Mouse (Mus musculus): Measurements from ENCODE around the gene Ankrd39. TPM values are rescaled to one million over a fixed set of nuclear protein-coding genes. Genes with fewer than 3 reads are reported as not detected.
A peak's percentile ranks its signal among the peaks of the same experiment; 100 is the strongest.

Ankrd39 gene
- polyA plus RNA-seq, 1 experiment from 2014 or later = 32.5 TPM

DNA sequence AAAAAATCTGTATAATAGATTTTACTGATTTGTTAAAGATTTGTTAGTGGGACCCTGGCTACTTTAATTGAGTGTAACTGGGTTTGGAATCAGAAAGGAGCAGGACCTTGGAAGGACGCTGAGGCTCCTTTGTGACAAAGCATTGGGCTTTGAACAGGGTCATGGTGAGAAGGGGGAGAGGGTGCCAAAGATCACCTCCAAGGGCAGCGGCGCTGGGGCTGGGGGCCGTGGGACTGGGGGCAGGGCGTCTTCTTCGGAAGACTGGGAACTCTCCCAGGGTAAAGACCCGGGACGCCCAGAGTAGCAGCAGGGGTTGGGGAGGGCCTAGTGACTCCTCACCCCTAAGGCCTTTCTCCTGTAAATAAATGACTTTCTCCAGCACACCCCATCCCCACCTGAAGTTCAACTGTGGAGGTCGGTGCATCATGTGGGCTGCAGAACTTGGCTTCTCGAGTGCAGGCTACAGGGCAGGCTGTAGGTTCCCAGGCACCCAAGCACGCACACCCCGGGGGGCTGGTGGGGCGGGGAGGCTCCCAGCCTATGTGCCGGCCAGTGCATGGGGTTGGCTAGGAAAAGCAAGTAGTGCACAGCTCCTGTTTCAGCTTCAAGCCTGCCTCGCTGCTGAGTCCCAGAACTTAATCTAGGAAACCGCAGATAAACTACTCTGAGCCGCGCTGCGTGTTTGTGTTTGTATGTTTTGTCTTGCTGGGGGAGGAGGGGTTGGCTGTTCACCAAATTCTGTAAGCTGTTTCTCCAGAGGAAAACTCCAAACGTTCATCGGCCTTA, 20.8 kb upstream of the Ankrd39 start:
- WGBS = 53% methylated on average over 21 of the region's 21 CpGs
- Histone ChIP-seq H3K27me3 (ENCODE audit: control insufficient read depth, insufficient read depth, low read length) (no peaks in the 10 kb centered on the region), H3K9me3 (replicated peaks; ENCODE audit: control insufficient read depth, low read length) (no peaks in the 10 kb centered on the region), H3K36me3 (ENCODE audit: control insufficient read depth, insufficient read depth) (no peaks in the 10 kb centered on the region), H3K27ac (ENCODE audit: low read length) (peak overlapping the region; percentile 46), H3K4me1 (ENCODE audit: control insufficient read depth, insufficient read depth, low read length) (peaks cover 29% of the 10 kb centered on the region), H3K9ac (ENCODE audit: low read length) (0 out of 2 replicates have a peak overlapping the region, but pooled peaks have one; percentile 4), H3K4me3 (ENCODE audit: low read length) (no peak overlapping the region), H3K4me2 (ENCODE audit: low read depth, low read length) (no peak overlapping the region)
- ATAC-seq (replicated peaks; ENCODE audit: extremely low read depth, insufficient read depth, low FRiP score) = peak; percentile 21; the same call in 1 of the 2 replicates

DNA sequence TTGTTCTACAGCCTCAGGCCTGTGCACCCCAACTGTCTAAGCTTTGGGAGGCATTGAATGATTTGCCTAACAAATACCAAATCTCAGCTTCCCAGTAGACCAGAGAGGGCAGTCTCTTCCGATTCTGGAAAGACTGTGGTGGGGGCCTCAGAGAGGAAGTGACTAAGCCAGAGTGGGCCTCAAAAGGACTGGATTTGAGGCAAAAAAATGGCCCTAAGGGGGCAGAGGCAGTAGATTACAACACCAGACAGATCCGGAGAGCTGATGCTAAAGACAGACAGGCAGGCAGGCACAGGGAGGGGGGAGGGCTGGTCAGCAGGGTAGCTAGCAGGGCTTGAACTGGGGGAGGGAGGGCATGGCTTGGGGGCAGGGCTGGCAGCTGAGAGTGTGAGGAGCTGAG, 19.2 kb upstream of the Ankrd39 start:
- Histone ChIP-seq H3K4me3 (ENCODE audit: low read length) (no peak overlapping the region), H3K4me2 (ENCODE audit: low read depth, low read length) (no peak overlapping the region), H3K4me1 (ENCODE audit: control insufficient read depth, insufficient read depth, low read length) (peaks cover 23% of the 10 kb centered on the region), H3K9ac (ENCODE audit: low read length) (no peak overlapping the region), H3K36me3 (ENCODE audit: control insufficient read depth, insufficient read depth) (no peaks in the 10 kb centered on the region), H3K27me3 (ENCODE audit: control insufficient read depth, insufficient read depth, low read length) (no peaks in the 10 kb centered on the region), H3K27ac (ENCODE audit: low read length) (no peak overlapping the region), H3K9me3 (replicated peaks; ENCODE audit: control insufficient read depth, low read length) (no peaks in the 10 kb centered on the region)
- ATAC-seq (replicated peaks; ENCODE audit: extremely low read depth, insufficient read depth, low FRiP score) = no peak
- WGBS = 27% methylated on average over 2 of the region's 2 CpGs

DNA sequence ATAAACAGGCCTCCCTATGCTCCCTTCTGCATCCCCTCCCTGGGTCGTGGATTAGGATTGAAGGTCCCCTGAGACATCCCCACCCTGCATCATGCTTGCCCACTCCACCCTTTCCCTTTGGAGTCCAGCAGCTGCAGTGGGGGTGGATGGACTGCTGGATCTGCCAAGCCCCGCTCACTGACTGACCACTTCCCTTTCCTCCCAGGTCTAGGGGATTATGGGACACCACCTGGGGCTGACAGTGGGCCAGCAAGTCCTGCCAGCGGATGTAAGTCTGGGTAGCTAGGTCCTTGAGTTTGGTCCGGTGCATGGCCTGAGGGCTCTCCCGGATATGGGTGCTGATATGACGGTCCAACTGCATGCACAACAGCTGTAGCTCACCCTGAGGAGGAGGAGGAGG, 16.9 kb upstream of the Ankrd39 start:
- Histone ChIP-seq H3K4me2 (ENCODE audit: low read depth, low read length) (no peak overlapping the region), H3K4me1 (ENCODE audit: control insufficient read depth, insufficient read depth, low read length) (peaks cover 25% of the 10 kb centered on the region), H3K9ac (ENCODE audit: low read length) (no peak overlapping the region), H3K27ac (ENCODE audit: low read length) (no peak overlapping the region), H3K27me3 (ENCODE audit: control insufficient read depth, insufficient read depth, low read length) (no peaks in the 10 kb centered on the region), H3K9me3 (replicated peaks; ENCODE audit: control insufficient read depth, low read length) (no peaks in the 10 kb centered on the region), H3K4me3 (ENCODE audit: low read length) (no peak overlapping the region), H3K36me3 (ENCODE audit: control insufficient read depth, insufficient read depth) (no peaks in the 10 kb centered on the region)
- ATAC-seq (replicated peaks; ENCODE audit: extremely low read depth, insufficient read depth, low FRiP score) = no peak
- 63% methylated on average over 6 of the region's 6 CpGs for WGBS

DNA sequence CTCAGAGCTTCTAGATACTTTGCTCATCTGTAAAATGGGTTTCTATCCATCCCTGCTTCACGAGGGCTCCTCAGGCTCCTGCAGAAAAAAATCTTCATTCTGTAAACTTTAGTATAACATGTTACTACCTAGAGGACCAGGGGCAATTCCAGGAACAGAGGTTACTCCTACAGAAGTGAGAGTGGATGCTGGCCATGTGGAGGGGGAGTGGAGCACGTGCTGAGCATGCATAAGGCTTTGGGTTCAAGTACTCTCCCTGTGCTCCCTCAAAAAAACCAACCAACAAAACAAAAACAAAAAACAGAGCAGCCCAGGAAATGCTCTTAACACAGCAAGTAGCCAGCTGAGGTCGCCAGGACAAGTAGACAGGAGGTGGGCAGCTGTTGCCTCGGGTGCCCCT, 16.4 kb upstream of the Ankrd39 start:
- Histone ChIP-seq H3K27me3 (ENCODE audit: control insufficient read depth, insufficient read depth, low read length) (no peaks in the 10 kb centered on the region), H3K4me2 (ENCODE audit: low read depth, low read length) (no peak overlapping the region), H3K4me1 (ENCODE audit: control insufficient read depth, insufficient read depth, low read length) (peaks cover 28% of the 10 kb centered on the region), H3K4me3 (ENCODE audit: low read length) (no peak overlapping the region), H3K27ac (ENCODE audit: low read length) (no peak overlapping the region), H3K9ac (ENCODE audit: low read length) (no peak overlapping the region), H3K36me3 (ENCODE audit: control insufficient read depth, insufficient read depth) (no peaks in the 10 kb centered on the region), H3K9me3 (replicated peaks; ENCODE audit: control insufficient read depth, low read length) (no peaks in the 10 kb centered on the region)
- no peak for ATAC-seq (replicated peaks; ENCODE audit: extremely low read depth, insufficient read depth, low FRiP score)
- WGBS = 73% methylated on average over 4 of the region's 4 CpGs

DNA sequence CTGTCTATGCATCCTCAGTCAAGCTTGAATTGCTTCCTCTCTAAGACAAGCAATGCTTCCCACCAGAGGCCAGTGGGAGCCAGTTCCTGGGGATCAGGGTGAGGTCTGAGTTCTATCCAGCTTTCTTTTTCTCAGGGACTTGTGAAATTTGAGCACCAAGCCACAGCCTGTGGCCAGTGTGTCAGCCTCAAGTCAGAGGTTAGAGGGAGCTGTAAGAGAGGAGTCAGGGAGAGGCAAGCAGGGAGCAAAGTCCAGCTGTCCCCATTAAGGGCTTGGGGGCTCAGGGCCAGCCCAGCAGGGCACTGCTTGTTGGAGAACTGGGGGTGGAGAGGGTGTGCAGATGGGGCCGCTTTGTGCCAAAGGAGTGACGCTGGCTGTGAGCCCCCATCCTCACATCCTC, 16.0 kb upstream of the Ankrd39 start:
- Histone ChIP-seq H3K4me3 (ENCODE audit: low read length) (no peak overlapping the region), H3K4me2 (ENCODE audit: low read depth, low read length) (no peak overlapping the region), H3K4me1 (ENCODE audit: control insufficient read depth, insufficient read depth, low read length) (peaks cover 27% of the 10 kb centered on the region), H3K9ac (ENCODE audit: low read length) (no peak overlapping the region), H3K9me3 (replicated peaks; ENCODE audit: control insufficient read depth, low read length) (no peaks in the 10 kb centered on the region), H3K36me3 (ENCODE audit: control insufficient read depth, insufficient read depth) (no peaks in the 10 kb centered on the region), H3K27ac (ENCODE audit: low read length) (no peak overlapping the region), H3K27me3 (ENCODE audit: control insufficient read depth, insufficient read depth, low read length) (no peaks in the 10 kb centered on the region)
- 82% methylated on average over 2 of the region's 2 CpGs for WGBS
- ATAC-seq (replicated peaks; ENCODE audit: extremely low read depth, insufficient read depth, low FRiP score) = no peak

DNA sequence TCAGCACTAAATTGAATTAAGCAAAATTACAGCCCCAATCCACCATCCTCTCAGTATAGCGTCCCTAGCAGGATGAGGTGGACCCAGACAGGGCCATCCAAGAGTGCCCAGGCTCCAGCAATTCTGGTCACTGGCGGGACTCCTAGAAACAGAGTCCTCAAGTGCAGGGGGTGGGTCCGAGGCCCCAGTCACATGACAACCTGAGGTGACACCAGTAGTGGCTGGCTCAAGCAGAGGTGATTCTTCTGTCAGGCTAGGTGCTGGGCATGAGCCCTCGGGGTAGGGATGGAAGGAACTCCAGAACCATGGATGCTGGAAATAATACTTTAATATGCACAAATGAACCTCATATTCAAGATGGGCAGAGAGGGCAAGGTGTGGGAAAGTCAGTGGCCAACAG, 15.1 kb upstream of the Ankrd39 start:
- Histone ChIP-seq H3K9me3 (replicated peaks; ENCODE audit: control insufficient read depth, low read length) (no peaks in the 10 kb centered on the region), H3K27me3 (ENCODE audit: control insufficient read depth, insufficient read depth, low read length) (no peaks in the 10 kb centered on the region), H3K4me2 (ENCODE audit: low read depth, low read length) (no peak overlapping the region), H3K27ac (ENCODE audit: low read length) (no peak overlapping the region), H3K4me1 (ENCODE audit: control insufficient read depth, insufficient read depth, low read length) (peaks cover 25% of the 10 kb centered on the region), H3K4me3 (ENCODE audit: low read length) (no peak overlapping the region), H3K36me3 (ENCODE audit: control insufficient read depth, insufficient read depth) (no peaks in the 10 kb centered on the region), H3K9ac (ENCODE audit: low read length) (no peak overlapping the region)
- no peak for ATAC-seq (replicated peaks; ENCODE audit: extremely low read depth, insufficient read depth, low FRiP score)
- 51% methylated on average over 4 of the region's 4 CpGs for WGBS

DNA sequence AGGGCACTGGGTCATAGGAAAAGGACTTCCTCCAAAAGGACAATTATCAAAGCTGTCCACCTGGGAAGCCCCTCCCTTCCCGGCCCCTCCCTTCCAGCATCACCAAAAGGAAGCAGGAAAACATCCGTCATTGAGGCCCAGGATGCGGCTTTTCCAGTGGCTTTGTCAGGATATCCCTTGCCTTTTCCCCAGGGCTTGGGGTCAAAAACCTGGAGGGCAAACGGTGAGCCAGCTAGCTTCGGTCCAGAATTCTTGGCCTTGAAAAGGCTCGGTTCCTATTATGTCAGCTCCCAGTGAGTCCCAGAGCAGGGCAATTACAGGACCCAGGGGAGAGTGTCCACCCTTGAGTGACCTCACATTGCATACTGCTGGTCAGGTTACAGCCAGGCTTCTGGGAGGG, 13.7 kb upstream of the Ankrd39 start:
- no peak overlapping the region for H3K4me2 ChIP-seq (ENCODE audit: low read depth, low read length)
- H3K9ac ChIP-seq (ENCODE audit: low read length) = no peak overlapping the region
- H3K27ac ChIP-seq (ENCODE audit: low read length) = peak overlapping the region; percentile 17
- no peaks in the 10 kb centered on the region for H3K36me3 ChIP-seq (ENCODE audit: control insufficient read depth, insufficient read depth)
- WGBS = 50% methylated on average over 6 of the region's 6 CpGs
- no peak for ATAC-seq (replicated peaks; ENCODE audit: extremely low read depth, insufficient read depth, low FRiP score)
- no peaks in the 10 kb centered on the region for H3K9me3 ChIP-seq (replicated peaks; ENCODE audit: control insufficient read depth, low read length)
- H3K4me1 ChIP-seq (ENCODE audit: control insufficient read depth, insufficient read depth, low read length) = peaks cover 27% of the 10 kb centered on the region
- H3K4me3 ChIP-seq (ENCODE audit: low read length) = no peak overlapping the region
- no peaks in the 10 kb centered on the region for H3K27me3 ChIP-seq (ENCODE audit: control insufficient read depth, insufficient read depth, low read length)

DNA sequence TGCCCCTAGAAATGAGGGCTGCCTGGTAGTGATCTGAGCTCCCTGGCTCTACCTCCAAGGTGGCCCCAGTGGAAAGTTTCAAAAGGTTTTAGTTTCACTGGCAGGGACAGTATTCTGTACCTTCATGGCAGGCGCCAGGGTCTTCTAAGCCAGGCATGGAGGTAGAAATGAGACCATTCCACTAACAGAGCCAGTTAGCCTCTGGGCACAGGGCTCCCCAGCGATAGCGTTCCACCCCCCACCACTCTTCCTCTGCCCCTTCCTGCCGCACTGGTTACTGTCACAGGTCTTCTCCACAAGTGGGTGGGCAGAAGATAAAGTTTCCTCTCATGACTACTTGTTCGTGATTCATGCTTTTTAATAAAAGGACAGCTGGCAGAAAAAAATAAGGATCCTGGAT, 12.6 kb upstream of the Ankrd39 start:
- ATAC-seq (replicated peaks; ENCODE audit: extremely low read depth, insufficient read depth, low FRiP score) = no peak
- Histone ChIP-seq H3K4me2 (ENCODE audit: low read depth, low read length) (no peak overlapping the region), H3K4me3 (ENCODE audit: low read length) (no peak overlapping the region), H3K27me3 (ENCODE audit: control insufficient read depth, insufficient read depth, low read length) (no peaks in the 10 kb centered on the region), H3K9ac (ENCODE audit: low read length) (no peak overlapping the region), H3K27ac (ENCODE audit: low read length) (0 out of 2 replicates have a peak overlapping the region, but pooled peaks have one; percentile 1), H3K36me3 (ENCODE audit: control insufficient read depth, insufficient read depth) (no peaks in the 10 kb centered on the region), H3K4me1 (ENCODE audit: control insufficient read depth, insufficient read depth, low read length) (peaks cover 37% of the 10 kb centered on the region), H3K9me3 (replicated peaks; ENCODE audit: control insufficient read depth, low read length) (no peaks in the 10 kb centered on the region)
- WGBS = 66% methylated on average over 5 of the region's 5 CpGs

DNA sequence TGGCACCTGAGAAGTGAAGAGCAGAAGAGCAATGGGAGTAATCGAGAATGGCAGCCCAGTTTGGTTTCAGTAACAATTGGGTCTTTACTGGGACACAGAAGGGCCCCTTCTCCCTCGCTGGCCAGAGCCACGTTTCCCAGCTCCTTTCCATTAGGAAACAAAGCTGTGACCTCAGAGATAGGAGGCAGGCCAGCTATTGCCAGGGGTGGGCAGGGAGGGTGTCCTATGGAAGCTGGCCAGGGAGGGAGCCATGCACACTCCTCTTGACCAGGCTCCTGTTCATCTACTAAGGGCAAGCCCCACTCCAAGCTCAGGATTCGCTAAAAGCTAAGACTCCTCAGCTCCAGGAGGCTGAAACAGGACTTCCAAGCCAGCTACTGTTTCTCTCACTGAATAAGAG, 12.0 kb upstream of the Ankrd39 start:
- Histone ChIP-seq H3K9me3 (replicated peaks; ENCODE audit: control insufficient read depth, low read length) (no peaks in the 10 kb centered on the region), H3K4me3 (ENCODE audit: low read length) (peak overlapping the region; percentile 90), H3K4me1 (ENCODE audit: control insufficient read depth, insufficient read depth, low read length) (peaks cover 41% of the 10 kb centered on the region), H3K9ac (ENCODE audit: low read length) (peak overlapping the region; percentile 98; the same call in 1 of the 2 replicates), H3K27ac (ENCODE audit: low read length) (peak overlapping the region; percentile 98; the same call in 1 of the 2 replicates), H3K36me3 (ENCODE audit: control insufficient read depth, insufficient read depth) (peaks cover 1% of the 10 kb centered on the region; the same call in 1 of the 2 replicates), H3K27me3 (ENCODE audit: control insufficient read depth, insufficient read depth, low read length) (no peaks in the 10 kb centered on the region), H3K4me2 (ENCODE audit: low read depth, low read length) (peak overlapping the region; percentile 73)
- ATAC-seq (replicated peaks; ENCODE audit: extremely low read depth, insufficient read depth, low FRiP score) = no peak
- 8% methylated on average over 4 of the region's 4 CpGs for whole genome bisulfite sequencing
